Mouse (Mus musculus) MEL (cell line): ENCODE measurements at regions not wholly inside any gene's neighbourhood (a gene's known extent, or its start where the extent isn't known, plus 50 kb on each side); places are given as distances from the start of the nearest gene placed in this dataset.

Source experiments
- GABPA ChIP-seq: IDR thresholded peaks from 2 replicates; pipeline ENCODE4 v1.6.1; 2012; ENCODE audit warnings: low read depth, mild to moderate bottlenecking, inconsistent platforms, low read length, improper control_type of control experiment, moderate library complexity
- MAFK ChIP-seq: IDR thresholded peaks from 2 replicates; pipeline ENCODE4 v1.6.1; 2011; ENCODE audit warnings: low read depth, mild to moderate bottlenecking, low read length, improper control_type of control experiment, borderline replicate concordance
- MAX ChIP-seq: IDR thresholded peaks from 2 replicates; pipeline ENCODE4 v1.6.1; 2011; ENCODE audit warnings: low read length, improper control_type of control experiment
- POLR2A ChIP-seq, 2 experiments: IDR thresholded peaks; 2 replicates each; pipeline ENCODE4 v1.6.1; 2011 to 2012; ENCODE audit warnings: low read length in 2 of 2, mild to moderate bottlenecking in 2 of 2, control low read depth in 1 of 2, improper control_type of control experiment in 1 of 2, low read depth in 1 of 2, moderate library complexity in 1 of 2; ENCODE audit not compliant: control insufficient read depth in 1 of 2, insufficient read depth in 1 of 2, poor library complexity in 1 of 2

GRCm38 (mm10) chr4:35534154-35534553 lies 308.2 kb upstream of the C9orf72 start:
- TF ChIP-seq MAFK (no peak), POLR2A (IDR thresholded peaks at IDR 0.05; ENCODE audit: control insufficient read depth in 1 of 2, insufficient read depth in 1 of 2, low read depth in 1 of 2, low read length in 2 of 2, poor library complexity in 1 of 2) (no peak), MAX (no peak), GABPA (no peak)
